Mouse (Mus musculus): Measurements from ENCODE around the gene Lrrtm3.

DNA sequence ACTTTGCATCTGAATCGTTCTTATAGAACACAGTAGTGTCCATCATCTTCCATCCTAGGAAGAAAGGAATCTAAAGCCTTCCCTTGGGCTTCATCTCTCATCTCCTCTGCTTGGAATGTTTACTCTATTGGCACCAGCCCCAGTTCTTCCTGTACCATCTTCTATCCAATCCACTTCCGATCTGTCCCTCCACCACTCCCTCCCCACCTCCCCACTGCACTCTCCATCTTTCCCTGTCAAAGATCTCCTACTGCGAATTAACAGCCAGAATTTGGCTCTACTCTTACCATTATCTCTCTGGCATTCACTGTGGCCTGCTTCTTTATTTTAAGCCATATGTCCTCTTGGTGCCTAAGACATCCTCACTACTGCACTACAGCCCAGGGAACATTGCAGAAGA, 28.8 kb upstream of the Lrrtm3 start:
- TF ChIP-seq CTCF (IDR thresholded peaks at IDR 0.05; ENCODE audit: low read depth, low read length), result no peak
- no peak for TF ChIP-seq POLR2AphosphoS5 (IDR thresholded peaks at IDR 0.05; ENCODE audit: insufficient replicate concordance, low read depth, low read length)
